Mouse (Mus musculus) CH12.LX (cell line): Measurements from ENCODE around the gene Epha3.

Experiments
- BHLHE40 ChIP-seq: IDR thresholded peaks from 2 replicates; pipeline ENCODE4 v1.6.1; 2011; ENCODE audit warnings: mild to moderate bottlenecking, low read depth, low read length, improper control_type of control experiment
- CHD1 ChIP-seq: IDR thresholded peaks from 2 replicates; pipeline ENCODE4 v1.6.1; 2012; ENCODE audit warnings: low read depth, low read length, improper control_type of control experiment, inconsistent platforms
- CTCF ChIP-seq, 2 experiments: IDR thresholded peaks in 1 of 2; conservative IDR thresholded peaks in 1 of 2; 2 replicates each; pipeline ENCODE4 v1.5.1; 2011 to 2012; ENCODE audit warnings: low read depth in 2 of 2, low read length in 2 of 2, improper control_type of control experiment in 1 of 2, inconsistent platforms in 1 of 2, mild to moderate bottlenecking in 1 of 2, moderate library complexity in 1 of 2
- E2F4 ChIP-seq: IDR thresholded peaks from 2 replicates; pipeline ENCODE4 v1.6.1; 2011; ENCODE audit warnings: low read depth, low read length, improper control_type of control experiment; ENCODE audit not compliant: insufficient replicate concordance
- ETS1 ChIP-seq: conservative IDR thresholded peaks from 2 replicates; pipeline ENCODE4 v1.6.1; 2012; ENCODE audit warnings: low read depth, mild to moderate bottlenecking, inconsistent platforms, low read length, improper control_type of control experiment, moderate library complexity
- HCFC1 ChIP-seq: IDR thresholded peaks from 2 replicates; pipeline ENCODE4 v1.6.1; 2012; ENCODE audit warnings: low read depth, mild to moderate bottlenecking, inconsistent platforms, low read length, improper control_type of control experiment
- POLR2A ChIP-seq: IDR thresholded peaks from 2 replicates; pipeline ENCODE4 v1.6.1; 2011; ENCODE audit warnings: low read depth, mild to moderate bottlenecking, improper control_type of control experiment, low read length
- SMC3 ChIP-seq: IDR thresholded peaks from 2 replicates; pipeline ENCODE4 v1.6.1; 2011; ENCODE audit warnings: low read depth, low read length, improper control_type of control experiment
- USF1 ChIP-seq: IDR thresholded peaks from 2 replicates; pipeline ENCODE4 v1.6.1; 2014; ENCODE audit warnings: low read depth, mild to moderate bottlenecking, inconsistent platforms, low read length, improper control_type of control experiment
- ZNF384 ChIP-seq: IDR thresholded peaks from 2 replicates; pipeline ENCODE4 v1.6.1; 2012; ENCODE audit warnings: low read depth, low read length, improper control_type of control experiment, inconsistent platforms

DNA sequence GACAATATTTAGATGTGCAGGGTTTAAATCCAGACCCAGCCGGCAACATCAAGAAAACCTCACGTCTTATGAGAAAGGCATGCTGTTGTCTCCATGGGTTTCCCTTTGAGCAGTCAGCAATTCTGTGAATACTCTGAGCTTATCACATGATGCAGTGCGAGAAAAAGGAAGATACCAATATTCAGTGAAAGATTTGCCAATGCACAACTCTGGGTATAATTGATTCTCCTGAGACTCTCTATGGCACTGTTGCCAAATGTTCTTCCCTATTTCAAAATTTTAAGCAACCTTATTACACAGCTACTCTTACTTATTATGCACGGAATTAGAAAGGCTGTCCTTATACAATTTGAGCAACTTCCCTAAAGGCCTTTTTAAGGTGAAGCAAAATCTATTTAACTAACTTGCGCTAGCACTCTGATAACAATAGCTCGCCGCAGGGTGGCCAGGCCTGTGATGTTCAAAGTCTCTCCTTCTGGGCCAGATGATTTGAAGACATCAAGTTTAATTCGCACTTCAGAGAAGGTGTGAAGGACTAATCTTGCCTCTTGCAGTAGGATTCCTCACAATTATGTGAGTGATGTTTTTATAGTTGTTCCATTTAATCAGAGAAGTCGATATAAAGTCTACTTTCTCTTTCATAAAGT, 120.6 kb downstream of the Epha3 start:
- TF ChIP-seq HCFC1 (no peak), CTCF (conservative IDR thresholded peaks at IDR 0.05 in 1 of 2, IDR thresholded peaks at IDR 0.05 in 1 of 2; ENCODE audit: low read depth in 2 of 2, low read length in 2 of 2) (no peak), E2F4 (no peak), POLR2A (no peak), SMC3 (no peak), BHLHE40 (no peak), CHD1 (no peak), ZNF384 (no peak), ETS1 (no peak), USF1 (no peak)
